Mouse (Mus musculus) granulocyte monocyte progenitor cell, adult 5-6 weeks (primary cell): ENCODE measurements at regions not wholly inside any gene's neighbourhood (a gene's known extent, or its start where the extent isn't known, plus 50 kb on each side); places are given as distances from the start of the nearest gene placed in this dataset.

Source experiments
- ATAC-seq: replicated peaks from 2 replicates; pipeline ENCODE4 v1.8.0; 2016; ENCODE audit warnings: mild to moderate bottlenecking, moderate TSS enrichment, inconsistent platforms; ENCODE audit not compliant: poor library complexity, severe bottlenecking

- no peak for ATAC-seq
These were observed 81.9 kb downstream of the Tm2d3 start for GRCm38 (mm10) chr7:65772845-65773244.

GRCm38 (mm10) chr7:65773948-65774347 is 83.0 kb downstream of the Tm2d3 start:
- no peak for ATAC-seq

- no peak; the same call in 1 of the 2 replicates for ATAC-seq
These were observed 83.5 kb downstream of the Tm2d3 start for GRCm38 (mm10) chr7:65774388-65775015.

- no peak for ATAC-seq
These were observed 84.0 kb downstream of the Tm2d3 start for GRCm38 (mm10) chr7:65775016-65775415.

- no peak for ATAC-seq
These were observed 81.7 kb upstream of the Pcsk6 start for GRCm38 (mm10) chr7:65779716-65780372.

GRCm38 (mm10) chr7:65780578-65781370 is 80.8 kb upstream of the Pcsk6 start:
- no peak for ATAC-seq

GRCm38 (mm10) chr7:65782024-65782423 is 79.5 kb upstream of the Pcsk6 start:
- ATAC-seq, result no peak

- no peak for ATAC-seq
These were observed 77.8 kb upstream of the Pcsk6 start for GRCm38 (mm10) chr7:65783773-65784172.

GRCm38 (mm10) chr7:65786916-65787315 is 74.6 kb upstream of the Pcsk6 start:
- ATAC-seq, result no peak

- no peak for ATAC-seq
These were observed 73.7 kb upstream of the Pcsk6 start for GRCm38 (mm10) chr7:65787849-65788248.

GRCm38 (mm10) chr7:65790264-65790663 is 71.3 kb upstream of the Pcsk6 start:
- ATAC-seq, result no peak

- ATAC-seq, result no peak
These were observed 69.2 kb upstream of the Pcsk6 start for GRCm38 (mm10) chr7:65792187-65792823.

- peak; percentile 34; the same call in 1 of the 2 replicates for ATAC-seq
These were observed 59.2 kb upstream of the Pcsk6 start for GRCm38 (mm10) chr7:65802306-65802705.

- peak; percentile 81 for ATAC-seq
These were observed 58.7 kb upstream of the Pcsk6 start for GRCm38 (mm10) chr7:65802806-65803205.

GRCm38 (mm10) chr7:65803422-65804303 is 57.9 kb upstream of the Pcsk6 start:
- ATAC-seq, result peak; percentile 49
